Mouse (Mus musculus): ENCODE measurements around the gene Aspscr1. TPM values are rescaled to one million over a fixed set of nuclear protein-coding genes. Genes with fewer than 3 reads are reported as not detected.
"Not testable (repeated sequence)": the region's sequence is repeated elsewhere in the genome, so short reads cannot be mapped to it uniquely, and the experiment has no call there.

The Aspscr1 gene
- polyA plus RNA-seq, 1 experiment, result 33.3 TPM

DNA sequence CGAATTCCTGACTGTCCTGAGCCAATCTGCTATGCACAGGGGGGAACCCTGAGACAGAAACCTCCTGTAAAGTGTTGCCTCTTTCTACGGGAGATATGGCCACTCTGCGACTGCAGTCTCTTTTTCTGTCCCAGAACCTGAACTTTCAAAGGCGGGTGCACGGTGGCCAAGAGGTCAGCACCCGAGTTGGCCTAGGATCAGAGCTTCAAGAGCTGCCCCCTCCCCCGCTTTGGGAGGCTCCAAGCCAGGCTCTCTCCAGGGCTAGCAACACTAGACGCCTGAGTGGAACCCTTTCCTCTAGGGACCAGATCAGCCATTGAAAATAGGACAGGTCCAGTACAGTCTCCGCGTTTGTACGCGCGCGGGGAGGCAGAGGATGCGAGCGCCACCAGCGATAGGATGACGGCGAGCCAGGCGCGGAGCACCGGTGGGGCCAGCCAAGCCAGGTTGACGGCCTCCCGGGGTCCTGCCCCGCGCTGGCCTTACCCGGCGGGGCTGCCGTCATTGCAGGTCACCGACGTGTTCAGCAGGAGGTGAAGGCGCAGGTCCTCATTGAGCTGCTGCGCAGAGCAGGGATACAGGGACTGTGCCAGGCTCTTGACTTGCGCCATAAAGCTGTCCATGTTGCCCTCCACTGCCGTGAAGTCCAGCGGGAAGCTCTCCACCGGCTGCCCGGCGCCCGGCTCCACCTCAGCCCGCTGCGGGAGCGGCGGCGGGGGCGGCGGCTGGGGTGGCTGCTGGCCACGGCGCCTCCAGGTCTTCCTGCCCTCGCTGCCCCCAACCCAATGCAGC is 13.1 kb upstream of the Aspscr1 start:
- Histone ChIP-seq H3K27ac (replicated peaks; ENCODE audit: low read depth, low read length) (no peak overlapping the region), H3K4me1 (ENCODE audit: control insufficient read depth, insufficient read depth, insufficient read length, low read length) (peaks cover 3% of the 10 kb centered on the region; the same call in 1 of the 2 replicates), H3K4me3 (ENCODE audit: insufficient read depth, low read depth, low read length) (peak overlapping the region; percentile 53)

DNA sequence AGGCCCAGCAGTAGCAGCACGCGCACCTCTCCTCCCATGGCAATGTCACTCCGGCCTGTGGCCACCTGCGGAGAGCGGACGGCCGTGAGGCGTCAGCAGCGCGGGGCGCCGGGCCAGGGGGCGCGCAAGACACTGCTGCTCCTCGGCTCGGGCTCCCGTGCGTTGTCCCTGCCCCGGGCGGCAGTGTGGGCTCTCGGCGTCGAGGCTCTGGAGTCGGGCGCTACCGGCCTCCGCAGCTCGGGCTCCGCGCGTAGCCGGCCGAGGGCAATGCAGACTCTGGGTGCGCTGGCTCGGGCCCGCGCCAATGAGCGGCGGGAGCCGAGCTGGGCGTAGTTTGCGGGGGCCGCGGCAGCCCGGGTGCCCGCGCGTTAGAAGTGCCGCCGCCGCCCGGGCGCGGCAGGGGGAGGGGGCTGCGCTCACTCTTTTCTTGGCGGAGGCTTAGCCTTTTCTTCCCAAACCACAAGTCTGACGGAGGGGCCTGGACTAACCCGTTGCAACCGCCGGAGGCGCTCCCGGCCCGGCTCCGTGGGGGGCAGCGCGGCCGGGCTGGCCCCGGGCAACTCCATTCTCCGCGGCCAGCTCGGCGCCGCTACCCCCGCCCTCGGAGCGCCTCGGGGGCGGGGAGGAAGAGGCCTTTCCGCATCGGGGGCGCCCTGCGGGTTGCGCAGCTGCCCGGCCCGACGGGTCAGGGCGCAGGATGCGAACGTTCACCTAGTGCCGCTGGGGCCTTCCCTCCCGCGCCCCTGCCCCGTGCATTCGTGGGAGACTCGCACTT is 12.3 kb upstream of the Aspscr1 start:
- Histone ChIP-seq H3K27ac (replicated peaks; ENCODE audit: low read depth, low read length) (no peak overlapping the region), H3K4me1 (ENCODE audit: control insufficient read depth, insufficient read depth, insufficient read length, low read length) (peaks cover 3% of the 10 kb centered on the region; the same call in 1 of the 2 replicates), H3K4me3 (ENCODE audit: insufficient read depth, low read depth, low read length) (peak overlapping the region; percentile 53)

DNA sequence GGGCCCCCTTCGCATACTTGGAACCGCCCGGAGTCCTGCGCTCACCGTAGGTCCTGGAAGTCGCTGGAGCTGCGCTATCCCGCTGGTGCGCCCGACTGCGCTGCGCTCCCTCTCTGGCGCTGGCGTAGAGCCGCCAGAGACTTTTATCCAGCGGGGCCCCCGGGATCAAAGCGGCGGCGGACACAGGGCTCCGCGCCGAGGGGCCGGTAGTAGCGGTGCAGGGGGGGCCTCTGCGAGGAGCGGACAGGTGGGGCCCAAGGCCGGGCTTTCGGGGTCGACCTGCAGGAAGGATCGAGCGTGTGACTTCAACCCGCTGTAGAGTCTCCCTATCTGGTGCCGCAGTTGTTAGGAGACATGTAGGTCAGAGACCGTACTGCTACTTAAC is 11.7 kb upstream of the Aspscr1 start, which contains the start of gene Notum:
Gene Notum, minus strand, starts transcription at position 100 of the 385 bp plus-strand sequence.
- Histone ChIP-seq H3K27ac (replicated peaks; ENCODE audit: low read depth, low read length) (no peak within 1 kb of the TSS), H3K4me3 (ENCODE audit: insufficient read depth, low read depth, low read length) (peak within 1 kb of the TSS; percentile 53), H3K4me1 (ENCODE audit: control insufficient read depth, insufficient read depth, insufficient read length, low read length) (peaks cover 3% of the 10 kb centered on the region; the same call in 1 of the 2 replicates)

DNA sequence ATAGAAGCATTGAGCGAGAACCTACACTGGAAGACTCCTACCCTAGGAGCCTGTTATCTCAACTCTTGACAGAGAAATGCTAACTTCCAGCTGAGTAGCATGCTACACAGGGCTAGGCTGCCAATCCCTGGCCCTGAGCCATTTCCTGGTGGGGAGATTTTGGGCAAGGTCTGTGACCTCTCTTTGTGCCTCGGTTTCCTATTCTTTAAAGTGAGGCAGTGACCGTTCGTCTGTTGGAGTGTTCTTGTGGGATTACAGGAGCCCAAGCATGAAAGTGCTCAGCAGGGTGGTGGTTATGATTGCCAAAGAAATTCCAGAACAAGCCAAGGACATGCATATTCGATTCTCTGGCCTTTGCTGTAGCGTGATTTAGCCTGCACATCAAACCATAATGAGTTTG is 10.0 kb upstream of the Aspscr1 start:
- Histone ChIP-seq H3K27ac (replicated peaks; ENCODE audit: low read depth, low read length) (no peak overlapping the region), H3K4me1 (ENCODE audit: control insufficient read depth, insufficient read depth, insufficient read length, low read length) (peaks cover 3% of the 10 kb centered on the region; the same call in 1 of the 2 replicates), H3K4me3 (ENCODE audit: insufficient read depth, low read depth, low read length) (no peak overlapping the region)

DNA sequence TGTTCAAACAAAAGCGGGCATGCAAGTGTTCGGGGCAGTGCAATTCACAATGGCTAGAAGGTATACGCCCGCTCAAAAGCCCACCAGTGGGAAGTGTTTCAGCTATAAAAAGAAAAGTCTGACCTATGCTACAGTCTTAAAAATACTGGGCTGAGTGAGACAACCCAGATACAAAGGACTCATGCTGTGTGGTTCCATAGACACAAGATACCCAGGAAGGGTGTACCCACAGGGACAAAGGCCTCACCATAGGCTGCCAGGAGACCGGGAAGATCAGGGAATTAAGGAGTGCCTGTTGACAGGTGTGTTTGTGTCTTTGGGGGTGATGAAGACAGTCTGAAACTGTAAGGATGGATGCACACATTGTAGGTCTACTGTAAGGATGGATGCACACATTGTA is 9.1 kb upstream of the Aspscr1 start:
- H3K4me3 ChIP-seq (ENCODE audit: insufficient read depth, low read depth, low read length), result no peak overlapping the region
- peaks cover 3% of the 10 kb centered on the region; the same call in 1 of the 2 replicates for H3K4me1 ChIP-seq (ENCODE audit: control insufficient read depth, insufficient read depth, insufficient read length, low read length)
- H3K27ac ChIP-seq (replicated peaks; ENCODE audit: low read depth, low read length), result no peak overlapping the region

DNA sequence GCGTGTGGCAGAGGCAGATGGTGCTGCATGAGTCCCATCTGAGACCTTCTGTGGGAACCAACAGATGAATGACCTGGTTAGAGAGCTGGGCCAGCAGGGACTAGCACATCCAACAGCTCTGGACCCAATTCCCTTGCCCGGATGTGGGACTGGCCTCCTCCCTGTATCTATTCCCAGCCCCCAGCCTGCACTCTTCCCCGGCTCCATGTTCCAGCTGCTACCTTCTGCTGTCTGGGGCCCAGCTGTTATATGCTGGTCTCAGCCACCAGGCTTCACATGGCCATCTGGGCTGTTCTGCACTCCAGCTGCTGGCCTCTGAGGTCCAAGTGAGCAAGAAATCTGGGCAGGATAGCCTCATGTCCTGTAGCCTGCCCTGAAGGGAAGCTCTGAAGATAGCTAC is 7.4 kb upstream of the Aspscr1 start:
- H3K4me1 ChIP-seq (ENCODE audit: control insufficient read depth, insufficient read depth, insufficient read length, low read length), result no peaks in the 10 kb centered on the region
- H3K27ac ChIP-seq (replicated peaks; ENCODE audit: low read depth, low read length), result no peak overlapping the region

DNA sequence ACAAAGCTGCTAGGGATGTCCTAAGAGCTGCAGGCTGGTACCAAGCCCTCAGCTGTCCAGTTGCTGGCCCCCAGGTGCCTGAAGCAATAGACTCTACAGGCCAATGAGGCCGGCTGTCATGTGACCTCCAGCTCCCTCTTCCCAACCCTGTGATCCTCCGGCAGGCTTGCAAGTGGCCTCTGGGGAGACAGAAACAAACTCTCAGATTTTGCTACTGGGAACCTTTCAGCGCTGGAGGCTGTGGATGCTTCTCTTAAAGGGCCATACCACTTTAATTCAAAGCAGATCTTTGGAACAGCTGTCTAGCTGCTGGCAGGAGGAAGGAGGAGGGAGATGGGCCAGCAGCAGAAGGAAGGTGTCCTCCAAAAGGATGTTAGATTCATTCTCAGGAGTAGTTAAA is 6.2 kb upstream of the Aspscr1 start:
- H3K4me1 ChIP-seq (ENCODE audit: control insufficient read depth, insufficient read depth, insufficient read length, low read length), result no peaks in the 10 kb centered on the region

More for the DNA sequence above, 7.4 kb upstream of the Aspscr1 start:
- H3K4me3 ChIP-seq (ENCODE audit: insufficient read depth, low read depth, low read length), result no peak overlapping the region

DNA sequence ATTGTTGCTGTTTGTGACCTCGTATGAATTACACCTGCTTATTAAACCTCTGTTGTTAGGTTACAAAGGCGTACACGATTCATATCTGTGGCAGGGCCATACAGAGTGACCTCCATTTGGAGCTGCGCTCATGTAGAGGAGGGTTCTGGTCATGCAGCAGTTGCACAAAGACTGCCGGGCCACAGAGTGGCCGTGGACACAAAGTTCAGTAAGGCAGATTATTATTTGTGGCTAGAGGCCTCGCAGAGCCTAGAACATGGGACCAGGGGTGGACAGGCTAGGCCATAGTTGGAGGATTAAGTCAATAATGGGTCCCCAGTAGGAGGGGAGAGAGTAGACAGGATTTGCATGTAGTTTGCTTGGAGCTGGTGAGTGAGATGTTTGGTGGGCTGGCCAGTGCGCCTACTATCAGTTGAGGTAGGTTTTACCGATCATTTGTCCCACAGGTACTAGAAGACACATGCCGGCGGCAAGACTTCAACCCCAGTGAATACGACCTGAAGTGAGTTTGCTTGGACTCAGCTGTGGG is 885 bp downstream of the Aspscr1 start:
- Histone ChIP-seq H3K4me3 (ENCODE audit: insufficient read depth, low read depth, low read length) (peak overlapping the region; percentile 79), H3K4me1 (ENCODE audit: control insufficient read depth, insufficient read depth, insufficient read length, low read length) (peaks cover 3% of the 10 kb centered on the region; the same call in 1 of the 2 replicates), H3K27ac (replicated peaks; ENCODE audit: low read depth, low read length) (peak overlapping the region; percentile 59)

More for the DNA sequence above, 6.2 kb upstream of the Aspscr1 start:
- no peak overlapping the region for H3K27ac ChIP-seq (replicated peaks; ENCODE audit: low read depth, low read length)
- no peak overlapping the region for H3K4me3 ChIP-seq (ENCODE audit: insufficient read depth, low read depth, low read length)

DNA sequence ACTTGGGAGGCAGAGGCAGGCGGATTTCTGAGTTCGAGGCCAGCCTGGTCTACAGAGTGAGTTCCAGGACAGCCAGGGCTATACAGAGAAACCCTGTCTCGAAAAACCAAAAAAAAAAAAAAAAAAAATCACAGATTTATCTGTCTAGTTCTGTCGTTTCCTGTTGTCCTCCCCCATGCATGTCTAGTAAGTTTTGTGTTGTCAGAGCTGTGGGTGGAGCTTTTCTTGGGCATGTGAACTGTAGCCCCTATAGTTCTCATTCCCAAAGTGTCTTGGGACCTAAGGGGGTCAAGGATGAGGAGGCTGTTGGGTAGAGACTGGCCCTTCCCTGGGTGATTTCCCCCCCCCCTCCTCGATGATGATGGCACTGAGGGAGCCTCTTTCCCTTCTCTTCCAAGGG is 3.1 kb downstream of the Aspscr1 start:
- H3K27ac ChIP-seq (replicated peaks; ENCODE audit: low read depth, low read length); H3K4me1 ChIP-seq (ENCODE audit: control insufficient read depth, insufficient read depth, insufficient read length, low read length); H3K4me3 ChIP-seq (ENCODE audit: insufficient read depth, low read depth, low read length): not testable (repeated sequence)

DNA sequence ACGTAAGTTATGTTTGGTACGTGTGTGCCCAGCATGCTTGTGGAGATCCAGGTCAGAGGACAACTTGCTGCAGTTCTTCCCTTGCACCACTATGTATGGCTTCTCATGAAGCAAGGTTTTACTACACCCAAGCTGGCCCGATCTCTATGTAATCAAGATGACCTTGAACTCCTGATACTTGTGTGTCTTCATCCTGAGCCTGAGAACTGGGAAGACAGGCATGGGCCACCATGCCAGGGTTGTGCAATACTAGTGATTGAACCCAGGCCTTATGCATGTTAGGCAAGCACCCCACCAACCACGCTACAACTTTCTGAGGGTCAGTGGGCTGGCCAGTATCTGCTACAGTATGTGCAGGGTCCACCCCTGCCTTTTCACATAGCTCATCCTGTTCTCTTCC is 4.2 kb downstream of the Aspscr1 start:
- Histone ChIP-seq H3K4me1 (ENCODE audit: control insufficient read depth, insufficient read depth, insufficient read length, low read length) (peaks cover 3% of the 10 kb centered on the region; the same call in 1 of the 2 replicates), H3K4me3 (ENCODE audit: insufficient read depth, low read depth, low read length) (no peak overlapping the region)

DNA sequence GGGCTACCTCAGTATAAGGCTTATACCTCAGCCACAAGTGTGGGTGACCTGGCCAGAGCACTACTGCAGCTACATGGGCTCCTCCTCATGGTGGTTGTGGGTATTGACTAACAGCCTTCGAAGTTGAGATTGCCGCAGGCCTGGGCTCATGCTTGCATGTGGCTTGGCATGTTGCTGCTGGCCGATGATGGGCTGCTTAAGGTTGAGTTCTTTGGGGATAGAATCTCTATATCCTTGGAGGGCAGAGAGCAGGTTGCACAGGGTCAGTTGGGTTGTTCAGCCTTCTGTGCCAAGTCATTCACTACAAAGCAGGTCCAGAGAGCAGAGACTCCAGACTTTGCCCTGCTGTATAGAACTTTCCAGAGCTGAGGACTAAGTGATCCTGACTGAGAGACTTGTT is 7.1 kb downstream of the Aspscr1 start:
- H3K4me1 ChIP-seq (ENCODE audit: control insufficient read depth, insufficient read depth, insufficient read length, low read length), result no peaks in the 10 kb centered on the region
- H3K27ac ChIP-seq (replicated peaks; ENCODE audit: low read depth, low read length), result no peak overlapping the region
- no peak overlapping the region for H3K4me3 ChIP-seq (ENCODE audit: insufficient read depth, low read depth, low read length)

More for the DNA sequence above, 4.2 kb downstream of the Aspscr1 start:
- no peak overlapping the region for H3K27ac ChIP-seq (replicated peaks; ENCODE audit: low read depth, low read length)

DNA sequence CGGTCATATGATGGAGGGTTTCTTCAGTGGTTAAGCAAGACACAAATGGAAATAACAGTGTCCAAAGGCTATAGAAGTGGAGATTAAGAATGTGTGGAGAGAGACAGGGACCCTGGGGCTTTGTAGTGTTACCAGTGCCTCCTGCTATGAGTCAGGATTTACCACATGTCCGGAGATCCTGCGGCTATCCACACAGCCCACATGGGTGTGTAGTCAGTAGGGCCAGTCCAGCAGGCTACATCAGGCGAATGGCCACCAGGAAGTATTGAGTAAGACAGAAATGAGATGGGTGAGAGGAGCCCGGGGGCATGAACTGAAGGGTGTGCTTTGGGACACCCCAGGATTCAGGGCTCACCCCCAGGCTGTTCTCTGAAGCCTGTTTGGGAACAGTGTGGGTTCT is 9.9 kb downstream of the Aspscr1 start:
- Histone ChIP-seq H3K4me1 (ENCODE audit: control insufficient read depth, insufficient read depth, insufficient read length, low read length) (no peaks in the 10 kb centered on the region), H3K4me3 (ENCODE audit: insufficient read depth, low read depth, low read length) (no peak overlapping the region), H3K27ac (replicated peaks; ENCODE audit: low read depth, low read length) (no peak overlapping the region)

DNA sequence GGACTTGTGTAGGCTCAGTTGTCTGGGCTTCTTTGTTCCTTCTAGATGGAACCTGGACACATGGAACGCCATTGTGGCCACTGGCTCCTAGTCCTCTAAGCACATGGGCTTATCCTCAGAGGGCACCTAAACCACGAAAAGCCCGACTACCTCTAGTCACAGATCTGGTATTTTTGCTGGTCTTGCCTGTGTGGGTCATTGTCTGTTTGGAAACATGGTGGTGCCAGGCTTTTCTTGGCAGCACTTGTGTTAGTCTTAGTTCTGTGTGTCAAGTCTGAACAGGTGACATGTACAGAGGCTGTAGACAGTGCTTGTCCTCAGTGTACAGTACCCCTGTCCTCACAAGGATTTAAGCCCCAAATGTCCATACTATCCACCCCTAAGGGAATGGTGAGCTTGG is 10.8 kb downstream of the Aspscr1 start:
- Histone ChIP-seq H3K4me1 (ENCODE audit: control insufficient read depth, insufficient read depth, insufficient read length, low read length) (no peaks in the 10 kb centered on the region), H3K4me3 (ENCODE audit: insufficient read depth, low read depth, low read length) (no peak overlapping the region), H3K27ac (replicated peaks; ENCODE audit: low read depth, low read length) (no peak overlapping the region)

DNA sequence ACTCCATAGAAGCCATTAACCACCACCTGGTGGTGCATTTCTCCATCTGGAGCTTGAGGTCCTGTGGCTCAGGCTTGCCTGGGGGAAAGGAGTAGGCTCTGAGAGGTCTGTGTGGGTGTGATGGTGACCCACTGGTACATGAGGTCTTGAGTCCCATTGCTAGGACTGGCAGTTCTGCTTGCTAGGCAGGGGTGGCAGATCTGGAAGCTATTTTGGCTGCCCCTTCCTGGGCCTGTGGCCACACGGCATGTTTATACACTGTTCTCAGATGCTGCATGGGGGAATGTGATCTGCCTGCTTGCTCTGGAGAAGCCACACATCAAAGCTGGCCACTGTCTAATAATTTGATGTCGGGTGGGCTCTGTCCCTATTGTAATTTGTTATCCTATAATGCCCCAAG is 11.3 kb downstream of the Aspscr1 start:
- H3K4me3 ChIP-seq (ENCODE audit: insufficient read depth, low read depth, low read length), result no peak overlapping the region
- no peak overlapping the region for H3K27ac ChIP-seq (replicated peaks; ENCODE audit: low read depth, low read length)
- no peaks in the 10 kb centered on the region for H3K4me1 ChIP-seq (ENCODE audit: control insufficient read depth, insufficient read depth, insufficient read length, low read length)

DNA sequence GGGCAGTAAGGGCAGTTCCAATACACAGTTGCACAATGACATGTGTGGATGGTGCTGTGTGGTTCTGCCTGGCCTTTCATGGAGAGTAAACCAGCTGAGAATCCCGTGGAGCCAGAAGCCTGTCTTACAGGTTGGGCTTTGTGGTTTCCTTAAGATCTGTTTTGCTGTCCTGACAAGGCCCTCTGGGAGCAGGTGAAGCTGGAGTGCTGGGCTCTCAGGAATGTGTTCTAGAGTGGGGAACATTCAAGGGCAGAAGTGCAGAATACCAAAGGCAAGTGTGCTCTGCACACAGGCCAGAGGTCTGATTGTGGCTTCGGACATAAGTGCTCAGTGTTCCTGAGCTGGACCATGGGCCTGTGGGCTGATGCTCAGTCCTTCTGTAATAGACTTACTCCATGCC is 11.9 kb downstream of the Aspscr1 start:
- Histone ChIP-seq H3K4me3 (ENCODE audit: insufficient read depth, low read depth, low read length) (no peak overlapping the region), H3K27ac (replicated peaks; ENCODE audit: low read depth, low read length) (no peak overlapping the region), H3K4me1 (ENCODE audit: control insufficient read depth, insufficient read depth, insufficient read length, low read length) (no peaks in the 10 kb centered on the region)

All from brown adipose tissue, adult 24 weeks (tissue).